Mouse (Mus musculus) heart, adult 18-20 months (tissue): ENCODE measurements around the gene Cacna1f. TPM values are rescaled to one million over a fixed set of nuclear protein-coding genes. Genes with fewer than 3 reads are reported as not detected.

Source experiments
- DNase-seq, 2 experiments: peaks; one replicate each; pipeline ENCODE4 v3.0.0; 2021 to 2022; ENCODE audit warnings: mixed read lengths in 1 of 2
- total RNA-seq, 2 experiments: library from RNA; stranded (reverse); gene quantifications; 2 replicates each; pipeline ENCODE4 v1.2.3; 2021

The Cacna1f gene
- total RNA-seq, 2 experiments from 2014 or later, result not detected

DNA sequence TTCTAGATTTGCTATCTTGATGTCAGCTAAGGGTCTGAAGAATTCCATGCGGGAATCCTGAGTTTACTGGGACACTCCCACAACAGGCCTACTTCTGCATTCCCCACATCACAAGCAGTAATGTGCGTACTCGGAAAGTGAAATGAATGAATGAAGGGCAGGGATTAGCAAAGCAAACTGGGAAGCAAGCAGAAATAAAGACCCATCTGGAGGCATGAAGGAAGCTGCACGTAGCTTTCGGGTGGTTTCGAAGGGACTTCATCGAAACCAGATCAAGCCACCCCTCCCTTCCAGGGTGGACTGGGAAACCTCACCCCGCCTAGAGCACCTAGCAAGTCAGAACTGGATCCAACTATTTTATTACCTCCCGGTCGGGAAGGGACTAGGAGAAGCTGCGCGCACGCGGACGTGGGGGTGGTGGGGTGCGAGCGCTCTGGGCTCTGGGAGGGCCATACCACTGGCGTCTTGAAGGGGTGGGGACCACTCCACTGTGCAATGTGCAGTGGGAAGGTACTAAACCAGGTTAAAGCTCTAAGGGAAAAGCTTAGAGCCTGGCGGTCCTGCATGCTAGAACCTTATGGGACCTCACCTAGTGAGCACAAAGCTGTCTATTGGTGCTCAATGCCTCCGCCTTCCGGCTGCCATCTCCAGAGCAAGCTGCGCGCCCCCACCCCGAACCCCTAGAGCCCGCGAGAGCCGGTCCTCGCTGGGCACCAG, 67.6 kb downstream of the Cacna1f start:
- no peak for DNase-seq

DNA sequence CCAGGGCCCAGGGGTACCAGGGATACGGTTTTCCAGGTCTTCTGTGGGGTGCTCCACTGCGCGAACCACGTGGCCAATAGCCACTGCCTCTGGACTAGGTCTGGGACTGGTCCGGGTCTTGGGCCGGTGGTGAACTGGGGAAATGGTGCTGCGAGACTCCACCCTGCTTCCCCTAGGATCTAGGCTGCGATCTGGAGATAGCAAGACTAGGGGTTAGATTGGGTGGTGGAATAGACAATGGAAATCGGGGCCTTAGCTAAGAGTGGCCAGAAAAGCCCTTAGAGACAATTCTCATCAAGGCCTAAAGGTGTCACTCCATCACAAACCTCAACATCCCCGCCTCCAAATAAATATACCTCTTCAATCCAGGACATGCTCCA, 68.1 kb downstream of the Cacna1f start:
- DNase-seq, result no peak

DNA sequence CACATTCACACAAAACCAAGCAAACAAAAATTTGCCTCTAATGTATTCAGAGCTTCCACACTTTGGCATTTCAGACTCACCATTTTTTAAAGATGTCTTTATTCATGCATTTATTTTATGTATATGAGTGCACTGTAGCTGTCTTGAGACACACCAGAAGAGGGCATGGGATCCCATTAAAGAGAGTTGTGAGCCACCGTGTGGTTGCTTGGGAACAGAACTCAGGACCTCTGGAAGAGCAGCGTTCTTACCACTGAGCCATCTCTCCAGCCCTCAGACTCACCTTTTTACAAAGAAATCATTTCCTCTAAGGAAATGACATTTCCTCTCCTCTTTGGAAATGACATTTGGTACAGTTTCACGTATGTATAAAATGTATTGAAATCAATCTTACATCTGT, 72.1 kb downstream of the Cacna1f start:
- DNase-seq, result no peak

DNA sequence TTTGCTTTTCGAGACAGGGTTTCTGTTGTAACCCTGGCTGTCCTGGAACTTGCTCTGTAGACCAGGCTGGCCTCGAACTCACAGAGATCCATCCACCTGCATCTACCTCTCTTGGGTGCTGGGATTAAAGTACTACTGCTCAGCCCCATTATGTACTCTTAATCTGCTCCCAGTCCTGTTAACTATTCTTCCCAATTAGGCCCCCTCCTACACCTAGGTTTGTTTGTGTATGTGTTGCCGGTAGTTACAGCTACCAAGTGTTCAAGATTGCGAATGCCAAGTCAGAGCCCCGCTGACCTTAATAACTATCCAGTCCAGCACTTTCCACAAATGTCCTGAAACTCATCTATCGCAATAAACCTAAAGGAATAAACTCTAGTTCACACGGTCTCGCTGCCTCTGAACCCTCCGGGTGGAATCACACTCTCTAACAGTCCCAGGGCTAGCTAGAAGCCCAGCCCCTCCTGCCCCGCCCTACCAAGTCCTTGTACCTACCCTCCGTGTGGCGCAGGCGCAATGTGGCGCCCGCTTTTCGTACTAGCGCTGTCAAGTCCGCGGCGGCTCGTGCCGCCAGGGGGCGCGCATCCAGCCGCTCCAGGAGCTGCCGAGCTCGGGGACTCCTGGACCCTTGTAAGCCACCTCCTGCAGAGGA, 72.6 kb downstream of the Cacna1f start:
- peak; percentile 89 to 94 for DNase-seq

DNA sequence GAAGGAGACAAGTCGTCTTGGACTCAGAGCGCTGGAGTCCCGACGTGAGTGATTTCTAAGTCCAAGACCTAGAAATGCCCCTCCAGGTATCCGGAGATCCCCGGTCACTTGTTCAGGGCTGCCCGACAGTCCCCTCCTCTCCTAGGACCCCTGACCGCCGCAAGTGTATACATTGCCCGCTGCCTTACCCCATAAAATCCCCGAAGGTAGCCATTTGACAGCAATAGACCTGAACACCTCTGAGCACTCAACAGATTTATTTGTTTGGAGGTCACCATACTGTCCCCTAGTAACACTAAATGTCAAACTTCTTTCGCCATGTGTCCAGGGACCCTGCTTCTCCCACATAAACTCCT, 73.2 kb downstream of the Cacna1f start:
- DNase-seq, result no peak

DNA sequence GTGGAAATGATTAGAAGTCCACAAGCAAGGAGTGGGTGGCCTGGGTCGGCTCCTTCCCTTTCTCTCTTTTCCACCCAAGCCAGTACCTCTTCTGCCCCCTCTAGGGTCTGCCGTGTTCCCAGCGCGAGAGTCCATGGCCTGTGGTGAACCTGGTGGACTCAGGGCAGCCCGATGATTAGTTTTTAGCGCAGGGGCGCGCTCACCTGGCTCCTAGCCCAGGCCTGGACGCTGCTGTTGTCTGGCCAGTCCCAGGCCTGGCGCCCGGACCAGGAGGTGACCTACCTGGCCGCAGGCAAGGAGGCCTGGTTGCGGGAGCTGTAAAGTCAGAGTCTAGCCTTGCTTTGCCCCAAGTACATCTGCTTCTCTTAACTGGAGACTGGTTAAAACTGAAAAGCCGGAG, 74.0 kb downstream of the Cacna1f start, which contains the start of gene Magix:
Gene Magix, minus strand, starts transcription at position 388 of the 400 bp plus-strand sequence.
- DNase-seq, result peak in 1 of 2 experiments; percentile 58

Other genes with a start within 250 kb of the Cacna1f start
- under 1 TPM; 0.23 to 0.57 TPM for gene Usp27x, start 231.3 kb upstream of the Cacna1f start, total RNA-seq
- gene Foxp3, start 33.4 kb upstream of the Cacna1f start, total RNA-seq, result under 1 TPM in 1 of 2 experiments, not detected in 1; 0.28 TPM
- 1 to 10 TPM; 3.6 to 4.5 TPM for gene Ppp1r3f, start 32.8 kb upstream of the Cacna1f start, total RNA-seq
- gene Ccdc22, start 1.6 kb upstream of the Cacna1f start, total RNA-seq, result 10 to 100 TPM; 10.5 to 12.5 TPM
- gene Syp, start 31.4 kb downstream of the Cacna1f start, total RNA-seq, result 1 to 10 TPM; 2.2 to 4.1 TPM
- 10 to 100 TPM; 21.1 to 21.5 TPM for gene Prickle3, start 50.2 kb downstream of the Cacna1f start, total RNA-seq
- gene Plp2, start 64.3 kb downstream of the Cacna1f start, total RNA-seq, result 10 to 100 TPM; 41.3 to 57.6 TPM
- gene Magix, start 74.2 kb downstream of the Cacna1f start, total RNA-seq, result 10 to 100 TPM; 25.2 to 27.9 TPM
- gene Gpkow, start 90.0 kb downstream of the Cacna1f start, total RNA-seq, result 10 to 100 TPM; 17.8 to 20.1 TPM
- gene Wdr45, start 107.2 kb downstream of the Cacna1f start, total RNA-seq, result 10 to 100 TPM; 29.9 to 51.4 TPM
- gene Gm45208, start 115.2 kb downstream of the Cacna1f start, total RNA-seq, result not detected
- 1 to 10 TPM; 5.1 to 5.3 TPM for gene Praf2, start 121.4 kb downstream of the Cacna1f start, total RNA-seq
- under 1 TPM; 0.59 to 0.67 TPM for gene Ccdc120, start 143.8 kb downstream of the Cacna1f start, total RNA-seq
- gene Tfe3, start 155.5 kb downstream of the Cacna1f start, total RNA-seq, result 10 to 100 TPM; 12.6 to 13.0 TPM
- gene Gripap1, start 182.7 kb downstream of the Cacna1f start, total RNA-seq, result 10 to 100 TPM; 20.5 to 22.9 TPM
- under 1 TPM; 0.15 to 0.57 TPM for gene Kcnd1, start 215.2 kb downstream of the Cacna1f start, total RNA-seq
- gene Otud5, start 234.3 kb downstream of the Cacna1f start, total RNA-seq, result 10 to 100 TPM; 19.3 to 23.4 TPM